Mouse (Mus musculus) cerebellum, adult 11-12 months (tissue): ENCODE measurements around the gene Sbno2.

Experiments used
- DNase-seq: peaks from one replicate; pipeline ENCODE4 v3.0.0; 2022

Gene Sbno2

DNA sequence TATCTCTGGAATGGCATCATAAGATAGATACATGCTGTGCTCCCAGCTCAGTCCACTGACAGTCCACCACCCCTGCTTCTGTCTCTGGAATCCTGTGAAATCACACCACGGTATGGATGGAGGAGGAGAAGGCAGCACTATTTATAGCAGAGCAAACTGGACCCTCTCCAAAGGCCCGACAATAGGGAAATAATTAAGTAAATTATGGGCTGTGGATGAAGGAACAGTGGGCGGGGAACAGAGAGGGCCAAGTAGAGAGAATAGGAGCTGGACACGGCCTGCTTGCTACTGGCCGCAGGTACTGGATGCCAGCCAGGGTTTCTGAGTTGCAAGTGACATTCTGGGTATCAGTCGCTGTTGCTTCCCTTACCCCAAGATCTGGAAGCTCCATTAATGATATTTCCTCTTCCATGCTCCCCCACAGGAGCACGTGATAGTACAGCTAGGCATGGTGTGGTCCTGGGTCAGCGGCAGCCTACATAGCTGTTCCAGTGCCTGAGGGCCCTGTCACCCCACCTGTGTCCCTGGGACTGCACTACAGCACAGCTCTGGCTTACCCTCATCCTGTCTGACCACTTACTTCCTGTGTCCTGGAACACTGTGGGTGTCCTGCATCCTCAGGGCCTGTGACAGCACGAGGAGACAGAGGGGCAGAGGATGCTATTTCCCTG, 20.4 kb downstream of the Sbno2 start:
- peak; percentile 59 for DNase-seq

DNA sequence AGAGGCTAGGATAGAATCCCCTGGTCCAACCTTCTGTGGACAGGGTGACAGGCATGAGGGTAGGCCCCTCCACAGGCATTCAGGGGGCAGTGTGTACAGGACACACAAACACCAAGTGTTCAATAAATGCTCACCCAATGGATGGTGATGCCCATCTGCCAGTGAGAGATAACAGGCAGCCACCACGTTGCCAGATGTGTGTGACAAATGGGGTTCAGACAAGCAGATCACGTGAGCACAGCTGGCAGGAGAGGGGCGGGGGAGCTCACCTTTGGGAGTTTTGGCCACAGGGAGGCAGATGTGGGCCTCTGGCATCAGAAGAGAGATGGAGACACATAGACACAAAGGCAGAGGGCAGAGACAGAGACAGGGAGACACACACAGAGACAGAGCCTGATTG, 24.3 kb downstream of the Sbno2 start:
- DNase-seq = no peak

DNA sequence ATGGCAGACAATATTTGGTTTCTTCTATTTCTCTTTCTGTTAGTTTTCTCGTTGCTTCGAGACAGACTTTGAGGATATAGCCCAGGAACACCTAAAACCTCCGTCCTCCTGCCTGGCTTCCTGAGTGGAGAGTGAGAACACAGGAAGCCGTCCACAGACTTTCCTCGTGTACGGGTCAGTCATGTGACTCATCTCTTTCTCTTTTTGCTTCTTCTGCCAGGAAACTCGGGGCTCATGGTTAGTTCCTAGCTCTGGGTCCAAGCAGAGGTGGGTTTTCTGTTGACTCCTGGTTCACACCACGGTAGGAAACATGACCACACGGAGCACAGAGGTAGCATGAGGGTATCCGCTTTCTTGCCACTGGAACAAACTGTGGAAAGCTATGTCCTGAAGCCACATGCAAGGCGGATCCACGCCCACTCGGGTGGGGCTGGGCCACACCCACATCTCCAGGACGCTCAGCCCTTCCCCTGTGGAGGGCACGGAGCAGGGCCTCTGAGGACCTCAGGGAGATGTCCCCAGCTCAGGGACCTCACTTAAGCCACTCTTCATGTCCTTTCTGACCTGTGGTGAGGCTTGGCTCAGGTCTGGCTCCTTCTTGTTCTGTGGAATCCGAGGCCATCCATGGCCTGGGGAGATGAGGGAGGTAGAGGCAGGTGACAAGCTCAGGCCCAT, 24.8 kb downstream of the Sbno2 start:
- no peak for DNase-seq

DNA sequence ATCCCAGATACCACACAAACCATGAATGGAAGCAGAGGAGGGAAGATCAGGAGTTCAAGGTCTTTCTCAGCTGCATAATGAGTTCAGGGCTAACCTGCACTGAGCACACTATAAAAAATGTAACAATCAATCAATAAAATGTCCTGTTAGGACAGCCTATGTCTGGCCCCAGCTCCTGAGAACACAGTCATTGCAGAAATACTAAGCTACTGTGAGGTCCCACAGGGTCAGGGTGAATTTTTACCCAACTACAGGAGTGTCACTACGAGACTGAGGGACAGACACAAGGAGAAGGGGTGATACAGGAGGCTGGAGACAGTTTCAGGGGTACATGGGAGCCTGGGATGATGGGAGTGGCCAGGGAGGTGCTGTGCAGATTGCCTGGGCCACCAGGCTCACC, 27.0 kb downstream of the Sbno2 start:
- no peak for DNase-seq

DNA sequence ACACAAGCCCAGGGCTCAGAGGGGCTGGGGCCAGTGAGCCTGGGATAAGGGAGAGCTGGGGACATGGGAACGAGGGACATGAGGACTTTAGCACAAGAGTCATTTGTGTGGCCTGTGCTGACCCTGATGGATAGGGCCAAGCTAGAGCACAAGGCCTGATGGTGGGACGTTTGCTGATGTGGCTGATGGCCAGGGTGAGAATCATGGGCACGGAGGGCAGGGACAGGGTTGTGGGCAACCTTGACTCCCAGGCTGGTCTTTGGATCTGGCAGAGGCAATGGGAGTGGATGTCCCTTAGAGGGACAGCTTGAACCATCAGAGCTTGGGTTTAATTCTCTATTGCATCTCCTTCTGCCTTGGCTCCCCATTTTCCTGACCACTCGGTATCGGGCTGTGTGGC, 28.1 kb downstream of the Sbno2 start:
- DNase-seq = no peak

DNA sequence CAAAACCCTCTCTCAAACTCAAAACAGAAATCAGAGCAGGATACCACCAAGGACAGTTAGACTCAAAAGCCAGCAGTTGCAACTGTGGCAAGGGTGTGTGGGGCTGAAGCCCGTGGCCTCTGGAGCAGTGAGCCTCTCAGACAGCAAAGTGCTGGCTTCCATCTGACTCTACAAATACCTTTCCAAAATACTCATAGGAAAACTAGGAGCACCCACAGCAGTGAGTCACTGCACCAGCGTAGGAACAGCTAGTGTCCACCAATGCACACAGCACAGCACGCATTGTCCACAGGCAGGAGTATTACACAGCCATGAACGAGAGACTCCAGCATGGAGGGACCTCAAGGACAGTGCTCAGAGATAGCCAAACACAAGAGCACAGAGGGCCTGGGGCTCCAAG, 29.0 kb downstream of the Sbno2 start:
- no peak for DNase-seq

DNA sequence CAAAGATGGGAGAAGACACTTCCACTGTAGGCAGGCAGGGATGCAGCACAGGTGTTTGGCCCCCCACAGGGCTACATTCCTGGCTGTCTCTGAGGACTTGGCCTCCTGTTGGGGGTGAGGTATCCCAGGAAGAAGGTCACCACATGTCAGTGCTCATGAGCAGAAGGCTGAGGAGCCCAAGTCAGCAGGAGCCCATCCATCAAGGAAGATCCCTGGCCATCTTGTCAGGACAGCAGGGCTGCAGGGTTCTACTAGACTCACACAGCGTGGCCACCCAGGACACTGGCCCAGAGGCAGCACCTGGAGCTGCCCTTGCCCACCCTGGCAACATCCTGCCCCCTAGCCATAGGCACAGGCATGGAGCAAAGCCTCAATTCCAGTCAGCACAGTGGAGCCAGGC, 29.4 kb downstream of the Sbno2 start:
- no peak for DNase-seq

DNA sequence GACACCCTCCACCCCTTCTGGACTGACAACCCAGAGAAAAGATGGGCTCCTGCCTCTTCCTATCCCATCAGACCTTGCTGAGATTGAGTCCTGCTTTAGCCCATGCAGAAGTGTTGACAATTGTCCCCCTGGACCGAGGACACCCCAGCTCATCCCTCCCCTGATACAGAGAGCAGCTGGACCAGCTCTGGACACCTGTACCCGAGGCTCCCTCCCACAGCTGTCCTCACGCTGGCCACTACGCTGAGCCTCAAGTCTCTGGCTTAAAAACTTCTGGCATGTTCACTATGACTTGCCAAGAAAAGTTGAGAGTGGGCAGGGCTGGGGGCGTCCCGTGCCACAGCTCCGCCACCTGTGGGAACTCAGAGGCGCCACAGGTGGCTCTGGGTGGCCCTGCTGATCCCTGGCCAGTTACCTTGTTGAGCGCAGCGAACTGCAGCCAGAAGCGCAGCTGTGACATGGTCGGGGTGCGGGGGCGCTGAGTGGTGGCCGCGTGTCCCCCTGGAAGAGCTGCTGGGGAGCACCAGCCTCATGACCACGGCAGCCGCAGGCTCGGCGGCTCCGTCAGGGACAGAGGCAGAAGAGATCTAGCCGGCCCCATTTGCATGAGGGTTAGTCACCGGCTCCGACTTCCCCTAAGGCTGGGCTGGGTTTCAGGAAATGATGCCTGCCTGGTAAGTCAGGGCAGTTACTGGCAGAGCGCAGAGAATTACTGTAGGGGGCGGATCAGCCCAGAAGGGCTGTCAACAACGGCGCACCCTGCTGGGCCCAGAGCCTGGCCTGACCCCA, 30.4 kb downstream of the Sbno2 start:
- peak; percentile 60 for DNase-seq

DNA sequence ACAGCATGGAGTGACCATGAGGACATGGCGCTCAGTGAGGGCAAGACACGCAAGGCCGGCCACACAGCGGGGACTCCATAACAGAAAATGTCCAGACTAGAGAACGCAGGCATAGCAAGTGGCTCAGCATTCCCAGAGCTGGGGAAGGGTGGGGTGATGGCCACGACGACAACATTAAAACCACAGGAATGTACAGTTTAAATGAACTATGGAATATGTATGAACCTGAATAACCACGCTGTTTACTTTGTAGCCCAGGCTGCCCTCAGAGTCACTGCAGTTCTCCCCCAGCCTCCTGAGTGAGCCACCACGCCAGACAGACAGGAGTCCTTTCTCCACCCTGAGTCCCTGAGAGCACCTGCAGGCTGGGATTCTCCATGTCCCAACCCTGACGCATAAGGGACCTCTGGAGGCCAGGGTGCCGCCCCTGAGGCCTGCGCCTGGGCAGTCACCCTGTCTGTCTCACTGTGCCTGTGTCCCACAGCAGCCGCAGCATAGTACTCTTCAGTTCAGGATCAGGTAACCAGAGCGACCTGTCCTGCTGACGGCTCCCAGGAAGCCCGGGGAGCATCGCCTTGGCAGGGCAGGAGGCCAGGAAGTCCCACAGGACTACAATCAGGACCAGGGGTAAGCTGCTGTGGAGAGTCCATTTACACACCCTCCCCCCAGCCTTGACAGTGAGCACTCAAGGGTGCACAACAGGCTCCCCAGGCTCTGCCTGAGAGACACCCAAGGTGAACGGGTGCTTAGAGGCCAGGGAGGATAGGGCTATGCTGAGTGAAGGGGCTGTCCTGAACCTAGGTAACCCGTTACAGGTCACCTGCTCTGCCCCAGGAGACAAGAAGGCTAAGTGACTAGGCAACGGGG, 32.5 kb downstream of the Sbno2 start:
- peak; percentile 37 for DNase-seq

DNA sequence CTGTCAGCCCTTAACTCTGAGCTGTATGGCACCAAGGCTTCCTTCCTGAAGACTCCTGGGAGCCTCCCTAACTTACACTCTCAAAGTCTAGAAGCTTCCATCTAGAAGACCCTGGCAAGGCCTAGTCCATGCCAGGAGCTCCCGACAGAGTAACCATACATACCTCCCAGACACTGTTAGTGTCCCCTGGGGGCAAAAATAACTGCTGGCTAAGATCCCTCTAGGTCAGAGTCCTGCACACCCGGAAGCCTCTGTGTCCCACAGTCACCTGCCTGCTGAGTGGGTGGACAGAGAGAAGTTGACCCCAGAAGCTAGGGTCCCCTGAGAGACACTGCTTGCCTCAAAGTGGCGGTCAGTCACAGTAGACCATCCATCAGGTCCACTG, 33.9 kb downstream of the Sbno2 start:
- no peak for DNase-seq

DNA sequence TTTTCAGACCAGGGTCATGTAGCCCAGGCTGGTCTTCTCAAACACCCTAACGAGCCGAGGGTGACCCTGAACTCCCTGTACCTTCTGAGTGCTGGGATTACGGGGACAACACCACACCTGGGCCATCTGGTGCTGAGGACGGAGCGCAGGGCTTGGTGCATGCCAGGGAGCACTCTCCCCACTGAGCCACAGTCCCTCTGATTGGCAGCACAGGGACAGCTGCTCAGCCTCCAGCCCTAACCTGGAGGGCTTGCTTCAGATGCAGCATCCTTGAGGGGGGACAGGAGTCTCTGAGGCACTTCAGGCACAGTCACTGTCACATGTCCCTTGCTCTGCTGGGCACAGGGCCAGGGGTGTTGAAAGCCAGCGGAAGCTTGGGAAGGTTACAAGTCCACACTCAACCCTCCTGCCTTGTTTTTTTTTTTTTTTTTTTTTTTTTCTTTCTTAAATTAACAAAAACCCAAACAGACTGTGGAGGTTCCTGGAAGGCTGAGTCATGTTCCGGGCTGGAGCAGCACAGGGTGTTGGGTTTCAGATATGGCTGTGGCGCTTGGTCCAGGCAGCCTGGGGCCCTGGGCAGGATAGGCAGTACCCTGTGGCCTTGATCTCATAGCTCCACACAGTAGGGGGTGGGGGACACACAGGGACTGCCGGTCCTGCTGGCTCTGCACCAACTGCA, 34.4 kb downstream of the Sbno2 start:
- peak; percentile 87 for DNase-seq

DNA sequence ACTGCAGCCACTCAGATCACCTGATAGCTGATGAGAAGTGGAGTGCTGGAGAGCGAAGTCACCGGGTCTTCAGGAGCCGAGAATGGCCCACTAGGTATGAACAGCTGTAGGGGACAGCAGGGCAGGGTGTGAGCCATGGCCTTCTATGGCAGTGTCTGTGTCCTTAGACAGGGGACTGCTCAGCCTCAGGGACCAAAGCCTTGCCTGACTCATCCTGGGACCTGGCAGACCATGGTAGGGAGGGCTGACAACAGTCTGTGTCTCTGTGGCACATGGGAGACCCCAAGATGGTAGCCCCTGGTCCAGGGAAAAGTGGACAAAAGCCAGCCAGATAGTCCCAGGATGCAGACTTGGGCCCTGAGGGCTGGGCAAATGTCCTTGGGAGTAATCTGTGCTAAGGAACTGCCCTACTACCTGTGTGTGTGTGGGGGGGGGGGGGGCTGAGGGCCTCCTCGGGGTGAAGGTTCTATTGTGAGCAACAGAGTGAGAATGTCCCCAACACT, 35.4 kb downstream of the Sbno2 start:
- no peak for DNase-seq

DNA sequence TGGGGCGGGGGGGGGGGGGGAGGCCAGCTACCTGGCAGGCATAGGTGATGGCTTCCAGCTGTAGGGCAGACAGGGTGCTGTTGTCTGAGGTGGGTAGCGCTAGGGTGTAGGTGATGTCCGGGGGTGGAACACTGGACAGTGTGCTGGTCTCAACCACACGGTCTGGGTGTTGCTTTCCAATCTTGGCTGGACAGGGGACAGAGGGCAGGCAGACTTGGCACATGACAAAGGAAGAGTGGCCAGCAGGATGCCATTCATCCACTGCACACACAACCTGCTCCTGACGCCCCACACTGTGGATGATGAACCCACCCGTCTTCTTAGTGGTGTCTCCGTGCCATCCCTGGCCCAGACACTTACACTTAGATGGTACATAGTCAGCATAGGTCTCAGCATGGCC, 36.1 kb downstream of the Sbno2 start:
- DNase-seq = no peak

DNA sequence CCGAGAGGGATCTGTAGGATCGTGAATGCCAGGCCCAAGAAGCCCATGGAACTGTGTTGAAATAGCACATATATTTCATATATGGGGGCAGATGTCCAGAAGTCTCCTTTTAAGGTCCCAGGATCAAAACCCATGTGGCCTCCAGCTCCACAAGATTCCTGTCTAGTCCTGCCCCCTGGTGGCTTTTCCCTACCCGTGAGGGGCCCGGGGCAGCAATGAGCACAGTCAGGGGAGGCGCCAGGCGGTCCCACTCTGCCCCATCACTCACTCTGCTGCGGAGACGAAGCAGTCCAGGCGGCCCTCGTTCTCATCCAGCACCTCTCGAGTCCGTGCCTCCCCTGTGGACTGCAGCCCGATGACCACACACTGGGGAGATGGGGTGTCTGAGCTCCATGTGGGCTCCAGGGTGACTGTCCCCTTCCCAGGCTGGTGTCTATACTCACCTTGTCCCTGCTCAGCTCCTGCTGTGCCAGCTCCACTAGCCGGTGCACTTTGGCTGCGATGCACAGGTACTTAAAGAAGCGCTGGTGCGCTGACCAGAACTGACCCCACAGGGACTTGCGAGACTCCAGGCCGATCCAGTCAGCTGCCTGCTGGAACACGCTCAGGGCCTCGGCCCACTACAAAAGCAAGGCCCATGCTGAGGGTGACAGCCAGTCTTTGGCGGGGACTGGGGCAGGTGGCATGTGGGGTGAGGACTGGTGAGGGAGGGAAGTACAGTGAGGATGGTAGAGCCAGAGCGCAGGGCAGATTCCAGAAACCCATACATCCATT, 41.3 kb downstream of the Sbno2 start:
- no peak for DNase-seq

DNA sequence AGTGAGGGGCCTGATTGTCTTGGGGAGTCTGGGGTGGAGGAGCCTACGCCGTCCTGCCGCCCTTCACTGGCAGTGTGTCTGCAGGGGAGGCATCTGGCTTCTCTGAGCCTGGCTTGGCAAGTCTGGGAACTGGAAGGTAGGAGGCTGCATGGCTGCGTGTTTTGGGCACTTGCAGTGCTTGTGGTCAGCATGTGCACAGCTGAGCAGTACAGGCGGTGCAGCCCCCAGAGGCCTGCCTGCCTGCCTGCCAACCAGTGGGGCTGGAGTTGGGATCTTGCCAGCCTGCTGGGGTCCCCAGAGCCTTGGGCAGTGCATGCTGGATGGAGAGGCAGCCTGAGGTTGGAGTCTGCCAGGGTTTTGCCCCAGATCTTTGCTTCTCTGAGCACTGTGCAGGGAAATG, 42.3 kb downstream of the Sbno2 start:
- no peak for DNase-seq

DNA sequence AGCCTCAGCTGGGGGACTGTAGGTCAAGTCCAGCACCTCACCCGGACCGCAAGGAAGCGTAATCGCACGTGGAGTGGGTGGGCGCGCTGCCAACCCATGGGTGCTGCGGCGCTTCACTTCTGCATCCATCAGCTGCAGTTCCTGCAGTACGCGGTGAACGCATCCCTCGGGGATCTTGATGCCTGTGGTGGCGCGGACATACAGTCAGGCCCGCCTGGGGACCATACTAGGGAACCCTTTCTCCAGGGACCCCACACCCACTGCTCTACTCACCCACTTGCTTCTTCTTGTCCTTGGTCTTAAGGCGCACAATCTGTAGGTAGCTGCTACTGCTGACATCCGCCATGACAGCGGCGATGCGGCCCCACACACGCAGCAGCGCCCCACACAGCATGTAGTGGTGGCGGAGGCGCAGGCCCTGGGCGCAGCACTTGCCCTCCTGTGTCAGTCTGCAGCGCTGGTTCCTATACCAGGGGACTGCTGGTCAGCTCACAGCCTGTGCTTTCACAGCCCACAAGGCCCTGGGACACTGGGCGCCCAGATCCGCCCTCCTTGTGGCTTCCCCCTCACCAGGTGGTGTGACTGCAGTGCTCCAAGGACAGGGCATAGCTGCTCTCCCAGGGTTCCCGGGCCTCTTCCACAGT, 47.6 kb downstream of the Sbno2 start:
- no peak for DNase-seq

DNA sequence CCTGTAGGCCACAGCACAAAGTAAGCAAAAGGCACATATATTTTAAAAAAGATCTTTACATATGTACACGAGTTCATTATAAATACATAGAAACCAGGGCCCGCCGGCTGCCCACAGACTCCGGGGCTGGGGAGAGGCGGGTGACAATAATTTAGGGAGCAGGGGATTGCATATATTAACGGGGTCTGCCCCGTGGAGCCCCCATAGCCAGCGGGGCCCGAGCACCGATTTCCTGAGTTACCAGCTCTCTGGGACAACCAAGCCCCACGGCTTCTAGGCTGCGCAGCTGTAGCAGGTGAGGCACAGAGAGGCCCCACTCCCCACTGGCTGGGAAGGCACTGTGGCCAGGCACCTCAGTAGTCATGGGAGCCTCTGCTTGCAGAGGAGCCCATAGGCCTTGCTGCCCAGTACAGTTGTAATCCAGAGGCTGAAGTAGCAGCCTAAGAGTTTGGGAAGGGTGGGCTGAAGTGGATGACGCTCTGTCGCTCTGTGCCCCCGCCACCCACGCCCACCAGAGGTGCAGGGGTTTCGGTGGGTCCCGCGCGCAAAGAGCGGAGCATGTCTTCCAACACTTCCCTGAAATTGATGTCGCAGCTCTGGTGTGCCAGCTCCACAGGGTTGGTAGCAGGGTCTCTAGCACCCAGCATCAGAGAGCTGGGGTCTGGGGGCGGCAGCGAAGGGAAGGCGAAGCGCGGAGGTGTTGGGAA, 48.2 kb downstream of the Sbno2 start:
- no peak for DNase-seq

DNA sequence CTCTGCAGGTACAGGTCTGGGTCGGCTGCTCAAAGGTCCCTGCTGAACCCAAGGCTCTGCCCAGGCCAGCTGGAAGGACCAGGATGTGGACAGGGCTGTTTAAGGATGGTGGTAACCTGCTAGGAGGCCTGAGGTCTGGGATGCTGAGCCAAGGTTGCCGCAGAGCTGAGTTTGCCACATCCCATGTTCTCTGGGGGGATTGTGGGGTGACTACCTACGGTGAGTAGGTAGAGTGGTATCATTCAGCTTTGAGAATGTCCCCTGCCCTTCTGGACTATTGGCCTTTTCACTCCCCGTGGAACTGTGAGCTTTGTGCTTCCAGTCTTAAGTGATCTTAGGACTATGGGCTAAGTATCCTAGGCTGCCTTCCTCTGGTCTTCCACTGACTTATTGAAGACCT, 48.9 kb downstream of the Sbno2 start:
- no peak for DNase-seq

DNA sequence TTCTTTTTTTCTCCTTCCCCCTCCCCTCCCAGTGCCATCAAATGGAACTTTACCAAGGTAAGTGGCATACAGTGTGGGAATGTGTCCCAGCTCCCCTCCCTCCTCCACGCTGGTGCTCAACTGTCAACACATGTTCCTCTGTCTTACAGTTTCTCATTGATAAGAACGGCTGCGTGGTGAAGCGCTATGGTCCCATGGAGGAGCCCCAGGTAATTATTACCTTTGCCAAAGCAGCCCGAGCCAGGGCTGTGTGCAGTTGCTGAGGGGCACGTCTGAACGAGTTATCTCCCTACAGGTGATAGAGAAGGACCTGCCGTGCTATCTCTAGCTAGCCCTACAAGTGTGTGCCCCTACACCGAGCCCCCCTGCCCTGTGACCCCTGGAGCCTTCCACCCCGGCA, 49.5 kb downstream of the Sbno2 start:
- DNase-seq = no peak

DNA sequence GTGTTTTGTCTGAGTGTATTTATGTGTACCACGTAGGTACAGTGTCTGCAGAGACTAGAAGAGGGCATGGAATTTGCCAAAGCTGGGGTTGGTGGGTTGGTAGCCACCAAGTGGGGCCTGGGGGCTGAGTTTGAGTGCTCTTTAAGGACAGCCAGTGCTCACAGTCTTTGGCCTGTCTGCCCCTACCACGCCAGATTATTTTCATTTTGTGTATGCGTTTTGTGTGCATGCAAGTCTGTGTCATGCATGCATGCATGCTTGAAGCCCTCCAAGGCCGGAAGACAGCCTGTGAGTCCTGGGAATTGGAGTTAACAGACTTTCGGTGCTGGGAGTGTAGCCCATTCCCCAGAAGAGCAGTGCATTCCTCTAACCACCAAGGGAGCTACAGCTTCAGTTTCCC, 50.0 kb downstream of the Sbno2 start:
- DNase-seq = no peak
